In the genomic region with DNA sequence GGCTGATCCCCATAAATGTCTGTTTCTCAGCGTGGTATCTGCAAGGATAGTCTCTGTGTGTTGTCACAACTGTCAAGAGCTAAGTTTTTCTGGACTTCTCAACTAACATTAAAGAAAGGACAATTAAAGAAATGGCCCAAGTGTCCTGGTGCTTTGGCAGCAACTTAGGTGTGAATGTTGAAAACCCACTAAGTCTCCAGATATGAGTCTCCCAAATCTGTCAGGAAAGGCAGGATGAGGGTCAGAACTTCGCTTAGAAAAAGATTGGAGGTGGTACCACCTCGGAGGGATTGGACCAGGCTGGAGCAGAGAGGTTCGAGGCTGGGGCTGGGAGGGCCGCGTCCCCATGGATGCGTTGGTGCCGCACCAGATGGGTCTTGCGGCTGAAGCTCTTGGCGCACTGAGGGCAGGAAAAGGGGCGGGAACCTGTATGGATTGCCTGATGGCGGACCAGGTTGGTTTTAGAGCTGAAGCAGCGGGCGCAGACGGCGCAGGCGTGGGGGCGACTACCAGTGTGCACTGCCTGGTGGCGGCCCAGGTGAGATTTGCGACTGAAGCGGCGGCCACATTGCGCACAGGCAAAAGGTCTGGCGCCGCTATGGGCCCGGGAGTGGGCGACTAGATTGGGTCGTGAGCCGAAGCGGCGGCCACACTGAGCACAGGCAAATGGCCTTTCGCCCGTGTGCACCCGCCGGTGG, we compare ENCODE assay signal across 14 mouse cellular contexts. TPM values are rescaled to one million over a fixed set of nuclear protein-coding genes. Genes with fewer than 3 reads are reported as not detected.
DNase-seq lines count a peak whose midpoint lies in the region; ATAC-seq and TF ChIP-seq lines count a peak whose summit lies in the region.
"Had no signal": no experiment of that assay in that cellular context is flagged by ENCODE, and none has a peak within 500 bp of the region (broad histone marks: within the 10 kb centered on the region; RNA-seq: fewer than 3 reads in every experiment).

No protein-coding gene starts in this region.

- H3K9me3 ChIP-seq in heart, embryonic 11.5 days (replicated peaks; ENCODE audit: control insufficient read depth, low read length): no peaks in the 10 kb centered on the region
- no peaks in the 10 kb centered on the region for H3K9me3 ChIP-seq in midbrain, embryonic 14.5 days (ENCODE audit: control insufficient read depth, low read length)

- ATAC-seq in heart, embryonic 11.5 days (replicated peaks; ENCODE audit: insufficient number of reproducible peaks, low FRiP score, low TSS enrichment): no peak
- no peak for ATAC-seq in midbrain, embryonic 14.5 days (ENCODE audit: low FRiP score, low TSS enrichment)
- ATAC-seq: activated CD4-positive, CD25-positive, alpha-beta regulatory T cell, adult 4 months; intestine, postnatal 0 days had no signal

- H3K27me3 ChIP-seq in heart, embryonic 11.5 days (ENCODE audit: control insufficient read depth, insufficient read depth, low read length): peaks cover 26% of the 10 kb centered on the region
- peaks cover 31% of the 10 kb centered on the region for H3K27me3 ChIP-seq in midbrain, embryonic 14.5 days (ENCODE audit: control insufficient read depth, insufficient read depth, low read length)
- H3K27me3 ChIP-seq: CH12.LX had no signal

- intact Hi-C loops in heart, postnatal 36 days (cut with DNase I): no loop called here

- TF ChIP-seq POLR2A in brain, embryonic 14.5 days (IDR thresholded peaks at IDR 0.05; ENCODE audit: borderline replicate concordance, extremely low read depth, insufficient read depth, insufficient read length, poor library complexity, severe bottlenecking): no peak

- DNase-seq in heart, postnatal 36 days: no peak
- DNase-seq in ES-CJ7 (ENCODE audit: low read depth, low spot score): peak; percentile 78
- peak; percentile 23 for DNase-seq in brain, embryonic 14.5 days (ENCODE audit: low read depth)
- DNase-seq in midbrain, embryonic 14.5 days: no peak
- no peak for DNase-seq in natural killer cell, adult 2 months (ENCODE audit: low spot score in 2 of 2)
- DNase-seq in layer of hippocampus, adult 9-11 months: no peak
- DNase-seq: gastrocnemius, postnatal 36 days; thymus, postnatal 14 days had no signal

- H3K4me3 ChIP-seq in heart, embryonic 11.5 days (ENCODE audit: low read depth, low read length): peak overlapping the region; percentile 34
- H3K4me3 ChIP-seq in midbrain, embryonic 14.5 days (replicated peaks; ENCODE audit: low read depth, low read length): peak overlapping the region; percentile 14
- H3K4me3 ChIP-seq: layer of hippocampus, adult 2 months; myocyte had no signal

- no peak overlapping the region for H3K27ac ChIP-seq in heart, embryonic 11.5 days (ENCODE audit: low read depth, low read length)
- no peak overlapping the region for H3K27ac ChIP-seq in midbrain, embryonic 14.5 days (replicated peaks; ENCODE audit: low read depth, low read length)
- H3K27ac ChIP-seq: layer of hippocampus, adult 2 months had no signal

- H3K4me1 ChIP-seq in heart, embryonic 11.5 days (ENCODE audit: control insufficient read depth, insufficient read depth, low read length): peaks cover 32% of the 10 kb centered on the region
- H3K4me1 ChIP-seq in midbrain, embryonic 14.5 days (ENCODE audit: control insufficient read depth, insufficient read depth, low read length): peaks cover 13% of the 10 kb centered on the region; the same call in 1 of the 2 replicates

- peak overlapping the region; percentile 65 for H3K4me2 ChIP-seq in heart, embryonic 11.5 days
- peak overlapping the region; percentile 43 for H3K4me2 ChIP-seq in midbrain, embryonic 14.5 days (ENCODE audit: low read length)

- WGBS in heart, embryonic 11.5 days (ENCODE audit: insufficient replicate concordance): 35% methylated on average over 35 of the region's 35 CpGs
- WGBS in midbrain, embryonic 14.5 days: 34% methylated on average over 35 of the region's 35 CpGs

- H3K36me3 ChIP-seq in heart, embryonic 11.5 days (ENCODE audit: control insufficient read depth, insufficient read depth, low read length): peaks cover 22% of the 10 kb centered on the region
- H3K36me3 ChIP-seq in midbrain, embryonic 14.5 days (ENCODE audit: control insufficient read depth, insufficient read depth, low read length): peaks cover 18% of the 10 kb centered on the region

- H3K9ac ChIP-seq in heart, embryonic 11.5 days (ENCODE audit: low read depth, low read length): no peak overlapping the region
- 0 out of 2 replicates have a peak overlapping the region, but pooled peaks have one; percentile 16 for H3K9ac ChIP-seq in midbrain, embryonic 14.5 days (replicated peaks; ENCODE audit: low read length)

- TF ChIP-seq CTCF in brain, embryonic 14.5 days (IDR thresholded peaks at IDR 0.05; ENCODE audit: borderline replicate concordance, extremely low read depth, insufficient read depth, insufficient read length): no peak

RNA-seq across cellular contexts. Expression of a gene that starts 7.8 kb away (rescaled TPM):
- polyA plus RNA-seq in heart, embryonic 11.5 days (2014; fragmentation: Nextera tagmentation; extraction: Ambion mirVana): 17.3 and 17.8 TPM in 2 replicates
- 10 to 100 TPM; 10.8 to 15.4 TPM for total RNA-seq in heart, postnatal 36 days (2021)
- polyA plus RNA-seq in brain, embryonic 14.5 days (2012; rRNA removed): 33.5 and 37.0 TPM in 2 replicates
- polyA plus RNA-seq in midbrain, embryonic 14.5 days (2014; fragmentation: Nextera tagmentation; extraction: Ambion mirVana): 31.1 and 38.8 TPM in 2 replicates

RNA-seq across cellular contexts. Expression of a gene that starts 10.2 kb away (rescaled TPM):
- 0.41 and 0.54 TPM in 2 replicates for polyA plus RNA-seq in heart, embryonic 11.5 days (2014; fragmentation: Nextera tagmentation; extraction: Ambion mirVana)
- total RNA-seq in heart, postnatal 36 days (2021): under 1 TPM; 0.41 to 0.53 TPM
- 1.3 and 1.7 TPM in 2 replicates for polyA plus RNA-seq in brain, embryonic 14.5 days (2012; rRNA removed)
- 0.39 and 0.49 TPM in 2 replicates for polyA plus RNA-seq in midbrain, embryonic 14.5 days (2014; fragmentation: Nextera tagmentation; extraction: Ambion mirVana)

RNA-seq across cellular contexts. Expression of a gene that starts 42.4 kb away (rescaled TPM):
- 14.7 and 15.4 TPM in 2 replicates for polyA plus RNA-seq in heart, embryonic 11.5 days (2014; fragmentation: Nextera tagmentation; extraction: Ambion mirVana)
- total RNA-seq in heart, postnatal 36 days (2021): 10 to 100 TPM; 17.7 to 21.5 TPM
- polyA plus RNA-seq in brain, embryonic 14.5 days (2012; rRNA removed): 48.0 and 52.3 TPM in 2 replicates
- polyA plus RNA-seq in midbrain, embryonic 14.5 days (2014; fragmentation: Nextera tagmentation; extraction: Ambion mirVana): 28.0 and 30.3 TPM in 2 replicates

Comparison
In these comparisons a context has a peak if more than half of its experiments do, and no peak if none do; other contexts are left out.
1. DNase-seq: peak in ES-CJ7 (single experiment) and brain, embryonic 14.5 days (single experiment); none in heart, postnatal 36 days (0 of 2), midbrain, embryonic 14.5 days (single experiment), natural killer cell, adult 2 months (0 of 2) and layer of hippocampus, adult 9-11 months (single experiment).